Mouse (Mus musculus) CH12.LX (cell line): Measurements from ENCODE around the gene Psmb9. TPM values are rescaled to one million over a fixed set of nuclear protein-coding genes. Genes with fewer than 3 reads are reported as not detected.

ENCODE experiments used
- DNase-seq: peaks from one replicate; pipeline ENCODE4 v3.0.0-alpha.2; 2013; ENCODE audit errors: extremely low read depth
- H3K27ac ChIP-seq: 2 replicates; pipeline ENCODE4 v1.5.1; 2012; ENCODE audit warnings: low read depth, mild to moderate bottlenecking, control low read depth, moderate library complexity; ENCODE audit not compliant: insufficient read depth
- H3K27me3 ChIP-seq: replicated peaks from 2 replicates; pipeline ENCODE3; 2012; ENCODE audit warnings: inconsistent platforms
- H3K36me3 ChIP-seq, 2 experiments: replicated peaks in 1 of 2; 2 replicates each; pipeline versions ENCODE3 to v1.6.1; 2012; ENCODE audit warnings: inconsistent platforms in 1 of 2, low read length in 1 of 2, mild to moderate bottlenecking in 1 of 2, mixed read lengths in 1 of 2, moderate library complexity in 1 of 2; ENCODE audit not compliant: control insufficient read depth in 1 of 2, insufficient read depth in 1 of 2
- H3K4me1 ChIP-seq, 2 experiments: 2 replicates each; pipeline ENCODE4 v1.6.1; 2012; ENCODE audit warnings: inconsistent platforms in 1 of 2, moderate library complexity in 1 of 2; ENCODE audit not compliant: insufficient read depth in 2 of 2, control insufficient read depth in 1 of 2
- H3K4me2 ChIP-seq: 2 replicates; pipeline ENCODE4 v1.6.1; 2012; ENCODE audit warnings: low read depth, mild to moderate bottlenecking, control low read depth; ENCODE audit not compliant: poor library complexity, insufficient read depth, severe bottlenecking
- H3K4me3 ChIP-seq, 3 experiments: fragments of 150-350 bp in 1 of 3; sonication (generic) in 1 of 3; replicated peaks in 1 of 3; 2 replicates each; pipeline versions ENCODE3 to v1.5.1; 2011 to 2012; ENCODE audit warnings: low read depth in 2 of 3, low read length in 2 of 3, mild to moderate bottlenecking in 2 of 3, moderate library complexity in 2 of 3, control low read depth in 1 of 3, improper control_type of control experiment in 1 of 3, inconsistent platforms in 1 of 3, mixed read lengths in 1 of 3; ENCODE audit not compliant: poor library complexity in 1 of 3
- H3K79me2 ChIP-seq: replicated peaks from 2 replicates; pipeline ENCODE4 v1.6.1; 2012; ENCODE audit warnings: mild to moderate bottlenecking, moderate library complexity; ENCODE audit not compliant: control insufficient read depth, poor library complexity, insufficient read depth, severe bottlenecking; ENCODE audit errors: extremely low read depth
- H3K9ac ChIP-seq: 2 replicates; pipeline ENCODE4 v1.6.1; 2012; ENCODE audit warnings: low read depth, mild to moderate bottlenecking, control low read depth, moderate library complexity; ENCODE audit not compliant: insufficient read depth
- H3K9me3 ChIP-seq: replicated peaks from 2 replicates; pipeline ENCODE3; 2012; ENCODE audit warnings: low read length, inconsistent platforms, mixed read lengths
- CHD1 ChIP-seq: IDR thresholded peaks from 2 replicates; pipeline ENCODE4 v1.6.1; 2012; ENCODE audit warnings: low read depth, low read length, improper control_type of control experiment, inconsistent platforms
- CTCF ChIP-seq, 2 experiments: IDR thresholded peaks in 1 of 2; conservative IDR thresholded peaks in 1 of 2; 2 replicates each; pipeline ENCODE4 v1.5.1; 2011 to 2012; ENCODE audit warnings: low read depth in 2 of 2, low read length in 2 of 2, improper control_type of control experiment in 1 of 2, inconsistent platforms in 1 of 2, mild to moderate bottlenecking in 1 of 2, moderate library complexity in 1 of 2
- ETS1 ChIP-seq: conservative IDR thresholded peaks from 2 replicates; pipeline ENCODE4 v1.6.1; 2012; ENCODE audit warnings: low read depth, mild to moderate bottlenecking, inconsistent platforms, low read length, improper control_type of control experiment, moderate library complexity
- GABPA ChIP-seq: IDR thresholded peaks from 2 replicates; pipeline ENCODE4 v1.6.1; 2012; ENCODE audit warnings: low read depth, low read length, improper control_type of control experiment, inconsistent platforms; ENCODE audit not compliant: insufficient replicate concordance
- HCFC1 ChIP-seq: IDR thresholded peaks from 2 replicates; pipeline ENCODE4 v1.6.1; 2012; ENCODE audit warnings: low read depth, mild to moderate bottlenecking, inconsistent platforms, low read length, improper control_type of control experiment
- JUN ChIP-seq: IDR thresholded peaks from 2 replicates; pipeline ENCODE4 v1.6.1; 2011; ENCODE audit warnings: low read depth, mild to moderate bottlenecking, low read length, improper control_type of control experiment, moderate library complexity; ENCODE audit not compliant: insufficient read depth
- JUND ChIP-seq: conservative IDR thresholded peaks from 2 replicates; pipeline ENCODE4 v1.6.1; 2011; ENCODE audit warnings: low read depth, low read length, improper control_type of control experiment
- MAFK ChIP-seq: IDR thresholded peaks from 2 replicates; pipeline ENCODE4 v1.6.1; 2011; ENCODE audit warnings: low read length, improper control_type of control experiment; ENCODE audit not compliant: insufficient replicate concordance
- MAX ChIP-seq: IDR thresholded peaks from 2 replicates; pipeline ENCODE4 v1.6.1; 2011; ENCODE audit warnings: low read length, improper control_type of control experiment
- MAZ ChIP-seq: IDR thresholded peaks from 2 replicates; pipeline ENCODE4 v1.6.1; 2012; ENCODE audit warnings: low read depth, mild to moderate bottlenecking, inconsistent platforms, low read length, improper control_type of control experiment, moderate library complexity
- MXI1 ChIP-seq: IDR thresholded peaks from 2 replicates; pipeline ENCODE4 v1.6.1; 2011; ENCODE audit warnings: mild to moderate bottlenecking, low read depth, low read length, improper control_type of control experiment
- MYC ChIP-seq: IDR thresholded peaks from 2 replicates; pipeline ENCODE4 v1.6.1; 2011; ENCODE audit warnings: low read depth, mild to moderate bottlenecking, improper control_type of control experiment, low read length
- NRF1 ChIP-seq: IDR thresholded peaks from 2 replicates; pipeline ENCODE4 v1.6.1; 2014; ENCODE audit warnings: low read depth, mild to moderate bottlenecking, inconsistent platforms, low read length, improper control_type of control experiment, moderate library complexity
- POLR2AphosphoS2 ChIP-seq: IDR thresholded peaks from 2 replicates; pipeline ENCODE4 v1.6.1; 2011; ENCODE audit warnings: low read depth, low read length, improper control_type of control experiment
- RCOR1 ChIP-seq: conservative IDR thresholded peaks from 2 replicates; pipeline ENCODE4 v1.6.1; 2012; ENCODE audit warnings: low read depth, mild to moderate bottlenecking, inconsistent platforms, low read length, improper control_type of control experiment
- SIN3A ChIP-seq: IDR thresholded peaks from 2 replicates; pipeline ENCODE4 v1.6.1; 2012; ENCODE audit warnings: low read length, improper control_type of control experiment, inconsistent platforms
- SMC3 ChIP-seq: IDR thresholded peaks from 2 replicates; pipeline ENCODE4 v1.6.1; 2011; ENCODE audit warnings: low read depth, low read length, improper control_type of control experiment
- TCF12 ChIP-seq: IDR thresholded peaks from 2 replicates; pipeline ENCODE4 v1.6.1; 2014; ENCODE audit warnings: low read depth, mild to moderate bottlenecking, inconsistent platforms, low read length, improper control_type of control experiment
- USF1 ChIP-seq: IDR thresholded peaks from 2 replicates; pipeline ENCODE4 v1.6.1; 2014; ENCODE audit warnings: low read depth, mild to moderate bottlenecking, inconsistent platforms, low read length, improper control_type of control experiment
- ZKSCAN1 ChIP-seq: IDR thresholded peaks from 2 replicates; pipeline ENCODE4 v1.6.1; 2012; ENCODE audit warnings: low read depth, inconsistent platforms, low read length, improper control_type of control experiment, borderline replicate concordance
- ZMIZ1 ChIP-seq: IDR thresholded peaks from 2 replicates; pipeline ENCODE4 v1.6.1; 2012; ENCODE audit warnings: low read depth, mild to moderate bottlenecking, inconsistent platforms, low read length, improper control_type of control experiment
- ZNF384 ChIP-seq: IDR thresholded peaks from 2 replicates; pipeline ENCODE4 v1.6.1; 2012; ENCODE audit warnings: low read depth, low read length, improper control_type of control experiment, inconsistent platforms
- dilution Hi-C: fragments of 300-500 bp; cut with MboI; formaldehyde crosslinking; loops from 2 replicates; pipeline ENCODE4 v1.14.3; 2020; ENCODE audit warnings: low sequenced_read_pairs; ENCODE audit not compliant: extremely low pct_unique_long_range_greater_than_20kb, extremely low pct_ligation_motif_present
- in situ Hi-C: fragments of 300-500 bp; cut with MboI; formaldehyde crosslinking; loops from 3 replicates; pipeline ENCODE4 v1.14.3; 2019; ENCODE audit warnings: low sequenced_read_pairs, low pct_ligation_motif_present, low pct_unique_long_range_greater_than_20kb, mixed read lengths
- polyA plus RNA-seq: library from polyadenylated mRNA; unstranded; fragments of >175 nt; gene quantifications from 2 replicates; pipeline ENCODE4 v1.2.1, GENCODE M21; 2012; ENCODE audit warnings: low read depth; ENCODE audit not compliant: insufficient read length
- total RNA-seq, 2 experiments: library from RNA; depleted of rRNA; stranded (reverse); fragments of 300-350 nt in 1 of 2; fragments of >200 nt in 1 of 2; gene quantifications; 2 replicates each; pipeline ENCODE4 v1.2.3; 2012 to 2014

Gene Psmb9
- total and polyA plus RNA-seq, 3 experiments, result 159 to 435 (median 192) TPM

GRCm38 (mm10) chr17:34217216-34217928, 29.8 kb upstream of the Psmb9 start:
- Histone ChIP-seq H3K79me2 (0 out of 2 replicates have a peak, but pooled peaks cover 3% of the 10 kb centered on the region), H3K27ac (no peak overlapping the region), H3K4me3 (no peak overlapping the region), H3K9me3 (no peaks in the 10 kb centered on the region), H3K9ac (no peak overlapping the region), H3K27me3 (no peaks in the 10 kb centered on the region), H3K36me3 (peaks cover 46 to 64% of the 10 kb centered on the region in 2 experiments), H3K4me1 (peaks cover 0 to 6% of the 10 kb centered on the region in 2 experiments; a peak in 2 of 4 replicates), H3K4me2 (no peak overlapping the region)
- DNase-seq, result no peak
- no peak for TF ChIP-seq RCOR1
- TF ChIP-seq NRF1, result no peak
- no peak for TF ChIP-seq MAFK
- no peak for TF ChIP-seq MYC
- dilution Hi-C loops (no loop called here), in situ Hi-C loops (no loop called here)

- H3K4me1 ChIP-seq, result peaks cover 0 to 9% of the 10 kb centered on the region in 2 experiments; a peak in 2 of 4 replicates
- H3K4me3 ChIP-seq, result no peak overlapping the region
- no peak for DNase-seq
- H3K27ac ChIP-seq, result no peak overlapping the region
- H3K9me3 ChIP-seq, result no peaks in the 10 kb centered on the region
- no peak overlapping the region for H3K4me2 ChIP-seq
- H3K36me3 ChIP-seq, result peaks cover 64 to 85% of the 10 kb centered on the region in 2 experiments
- H3K27me3 ChIP-seq, result no peaks in the 10 kb centered on the region
- in situ Hi-C loops (no loop called here), dilution Hi-C loops (no loop called here)
- no peak overlapping the region for H3K9ac ChIP-seq
- peaks cover 3% of the 10 kb centered on the region; the same call in 1 of the 2 replicates for H3K79me2 ChIP-seq
- no peak for TF ChIP-seq MXI1
- TF ChIP-seq TCF12, result no peak
These were observed 27.6 kb upstream of the Psmb9 start for GRCm38 (mm10) chr17:34215176-34215575.

- dilution Hi-C loops, result no loop called here
- no peak for DNase-seq
- Histone ChIP-seq H3K27me3 (no peaks in the 10 kb centered on the region), H3K4me2 (no peak overlapping the region), H3K9ac (no peak overlapping the region), H3K79me2 (peaks cover 5% of the 10 kb centered on the region), H3K27ac (no peak overlapping the region), H3K9me3 (peaks cover 6% of the 10 kb centered on the region), H3K4me1 (peaks cover 2 to 14% of the 10 kb centered on the region in 2 experiments; a peak in 2 of 4 replicates), H3K36me3 (peaks cover 74 to 97% of the 10 kb centered on the region in 2 experiments), H3K4me3 (no peak overlapping the region)
- in situ Hi-C loops, result loop anchor here (5.0 kb wide), 1 partner anchor 37 kb away; no protein-coding TSS in a partner anchor
- TF ChIP-seq POLR2AphosphoS2, result no peak
- no peak for TF ChIP-seq SIN3A
- TF ChIP-seq HCFC1, result no peak
- TF ChIP-seq JUND, result no peak
- no peak for TF ChIP-seq GABPA
- no peak for TF ChIP-seq JUN
- no peak for TF ChIP-seq ZMIZ1
- TF ChIP-seq MAZ, result no peak
- TF ChIP-seq ZKSCAN1, result no peak
- TF ChIP-seq USF1, result no peak
- TF ChIP-seq ZNF384, result no peak
- no peak for TF ChIP-seq MAX
- no peak for TF ChIP-seq CTCF (conservative IDR thresholded peaks at IDR 0.05 in 1 of 2, IDR thresholded peaks at IDR 0.05 in 1 of 2; ENCODE audit: low read depth in 2 of 2, low read length in 2 of 2)
- no peak for TF ChIP-seq NRF1
- no peak for TF ChIP-seq CHD1
- TF ChIP-seq ETS1, result no peak
- TF ChIP-seq SMC3, result no peak
These were observed 26.4 kb upstream of the Psmb9 start for GRCm38 (mm10) chr17:34213936-34214335.
